Mouse (Mus musculus) intestine, embryonic 15.5 days (tissue): ENCODE data around the gene Ltb4r1. TPM values are rescaled to one million over a fixed set of nuclear protein-coding genes. Genes with fewer than 3 reads are reported as not detected.
"Not testable (repeated sequence)": the region's sequence is repeated elsewhere in the genome, so short reads cannot be mapped to it uniquely, and the experiment has no call there.

Experiments
- ATAC-seq: fragments of 200-750 bp; cut with Nextera tagmentation; 2 replicates; pipeline ENCODE4 v1.8.0; 2017; ENCODE audit warnings: moderate TSS enrichment, moderate library complexity
- H3K27ac ChIP-seq: fragments of 300-500 bp; sonication (generic); 2 replicates; pipeline ENCODE4 v1.5.1; 2015; ENCODE audit warnings: mild to moderate bottlenecking, inconsistent platforms
- H3K27me3 ChIP-seq: fragments of 300-500 bp; sonication (generic); replicated peaks from 2 replicates; pipeline ENCODE4 v1.6.1; 2015; ENCODE audit warnings: inconsistent platforms
- H3K36me3 ChIP-seq: fragments of 300-500 bp; sonication (generic); 2 replicates; pipeline ENCODE4 v1.6.1; 2015; ENCODE audit warnings: inconsistent platforms
- H3K4me1 ChIP-seq: fragments of 300-500 bp; sonication (generic); replicated peaks from 2 replicates; pipeline ENCODE4 v1.6.1; 2015; ENCODE audit warnings: inconsistent platforms
- H3K4me2 ChIP-seq: fragments of 300-500 bp; sonication (generic); replicated peaks from 2 replicates; pipeline ENCODE4 v1.6.1; 2015; ENCODE audit warnings: mild to moderate bottlenecking, inconsistent platforms
- H3K4me3 ChIP-seq: fragments of 300-500 bp; sonication (generic); replicated peaks from 2 replicates; pipeline ENCODE4 v1.5.1; 2015; ENCODE audit warnings: inconsistent platforms
- H3K9ac ChIP-seq: fragments of 300-500 bp; sonication (generic); 2 replicates; pipeline ENCODE4 v1.6.1; 2015; ENCODE audit warnings: inconsistent platforms
- H3K9me3 ChIP-seq: fragments of 300-500 bp; sonication (generic); 2 replicates; pipeline ENCODE4 v1.6.1; 2016; ENCODE audit warnings: inconsistent platforms
- WGBS: fragments of 180-500 bp; shearing (Covaris S2); methylation state at CpG from one replicate; pipeline ENCODE4 v1.1.7; 2015; 5-methylcytosine and 5-hydroxymethylcytosine counted together
- polyA plus RNA-seq: library from polyadenylated mRNA; unstranded; fragments of >200 nt; fragmentation: Nextera tagmentation; extraction: Ambion mirVana; gene quantifications from 2 replicates; pipeline ENCODE4 v1.2.1, GENCODE M21; 2015

Ltb4r1 gene
- polyA plus RNA-seq, 1 experiment from 2014 or later, result 0.93 TPM

DNA sequence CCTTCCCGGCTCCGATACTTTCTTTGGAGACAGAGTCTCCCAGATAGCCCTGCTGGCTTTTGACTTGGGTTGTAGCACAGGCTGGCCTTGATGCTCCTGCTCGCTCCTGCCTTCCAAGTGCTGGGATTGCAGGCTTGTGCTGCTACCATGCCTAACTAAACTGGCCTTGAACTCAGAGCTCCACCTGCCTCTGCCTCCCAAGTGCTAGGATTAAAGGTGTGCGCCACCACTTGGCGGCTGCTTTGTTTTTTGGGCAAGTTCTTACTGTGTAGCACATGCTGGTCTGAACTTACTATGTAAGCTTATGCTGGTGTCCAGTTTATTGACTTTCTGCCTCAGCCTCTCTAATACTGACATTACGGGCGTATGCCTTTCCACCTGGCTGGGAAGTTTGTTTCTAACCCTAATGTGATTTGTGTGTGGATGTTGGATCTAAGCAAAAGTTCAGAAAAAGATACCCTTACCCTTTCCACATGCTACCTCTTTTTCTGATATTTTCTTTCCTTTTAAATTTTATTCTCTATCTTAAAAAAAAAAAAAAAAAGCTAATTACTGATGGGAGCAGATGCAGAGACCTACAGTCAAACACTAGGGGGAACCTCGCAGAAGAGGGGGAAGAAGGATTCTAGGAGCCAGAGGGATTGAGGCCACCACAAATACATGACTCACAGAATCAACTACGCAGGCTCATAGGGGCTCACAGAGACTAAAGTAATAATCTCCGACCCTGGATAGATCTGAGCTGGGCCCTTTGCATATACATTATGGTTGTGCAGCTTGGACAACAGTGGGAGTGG, 18.5 kb upstream of the Ltb4r1 start:
- peaks cover 26% of the 10 kb centered on the region for H3K4me1 ChIP-seq
- no peak for ATAC-seq
- 89% methylated on average over 10 of the region's 10 CpGs for WGBS
- peaks cover 28% of the 10 kb centered on the region for H3K36me3 ChIP-seq
- no peaks in the 10 kb centered on the region for H3K9me3 ChIP-seq
- H3K27ac ChIP-seq, result no peak overlapping the region
- H3K27me3 ChIP-seq, result no peaks in the 10 kb centered on the region
- no peak overlapping the region for H3K4me3 ChIP-seq
- H3K4me2 ChIP-seq, result peak overlapping the region; percentile 89
- no peak overlapping the region for H3K9ac ChIP-seq

DNA sequence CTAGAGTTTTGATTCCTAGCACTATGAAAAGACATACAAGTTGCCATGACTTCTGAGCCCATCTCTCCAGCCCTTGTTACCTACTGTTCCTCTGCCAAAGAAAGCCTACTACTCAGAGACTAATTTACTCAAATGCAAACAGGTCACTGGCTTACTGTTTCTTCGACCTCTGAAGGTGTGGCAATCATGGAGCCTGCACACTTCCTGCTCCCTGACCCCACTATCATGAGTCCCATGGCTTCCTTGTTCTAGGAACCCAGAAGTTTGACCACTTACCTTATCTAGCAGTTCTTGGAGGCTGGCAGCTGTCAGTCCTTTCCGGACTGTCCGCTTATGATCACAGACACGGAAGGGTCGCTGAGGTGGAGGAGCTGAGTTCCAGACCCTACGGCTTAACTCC, 8.2 kb upstream of the Ltb4r1 start:
- H3K4me3 ChIP-seq, result peak overlapping the region; percentile 8; the same call in 1 of the 2 replicates

DNA sequence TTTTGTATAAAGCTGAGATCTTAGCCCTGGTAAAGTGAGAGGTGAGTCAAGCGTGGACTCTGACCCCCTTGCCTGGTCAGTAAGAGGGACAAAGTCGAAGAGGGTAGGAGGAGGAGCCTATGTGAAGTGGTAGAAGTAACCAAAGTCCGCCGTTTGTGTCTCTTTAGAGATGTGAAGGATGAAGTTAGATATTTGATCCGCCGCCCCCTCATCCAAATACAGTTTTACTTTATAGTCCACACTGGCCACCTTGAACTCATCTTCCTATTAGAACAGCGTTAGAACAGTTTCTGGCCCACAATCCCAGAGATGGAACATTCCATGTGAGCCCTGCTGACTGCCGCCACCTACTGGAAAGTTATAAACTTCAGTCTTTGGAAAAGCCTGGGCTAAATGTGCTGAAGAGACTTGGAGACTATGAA, 7.4 kb upstream of the Ltb4r1 start, which contains the start of gene Cideb:
Gene Cideb (minus strand): TSS at position 96 of the 422 bp plus-strand sequence.
- peaks cover 11% of the 10 kb centered on the region for H3K27me3 ChIP-seq
- H3K9me3 ChIP-seq, result no peaks in the 10 kb centered on the region
- ATAC-seq, result peak; percentile 82
- peak within 1 kb of the TSS; percentile 8; the same call in 1 of the 2 replicates for H3K4me3 ChIP-seq
- H3K27ac ChIP-seq, result peak within 1 kb of the TSS; percentile 66
- 14% methylated on average over 8 of the region's 8 CpGs for WGBS
- H3K9ac ChIP-seq, result no peak within 1 kb of the TSS
- peak within 1 kb of the TSS; percentile 44 for H3K4me2 ChIP-seq
- H3K4me1 ChIP-seq, result peaks cover 11% of the 10 kb centered on the region
- H3K36me3 ChIP-seq, result peaks cover 20% of the 10 kb centered on the region

More for the DNA sequence above, 8.2 kb upstream of the Ltb4r1 start:
- WGBS, result 72% methylated on average over 6 of the region's 6 CpGs
- no peaks in the 10 kb centered on the region for H3K9me3 ChIP-seq
- H3K4me2 ChIP-seq, result peak overlapping the region; percentile 44
- H3K36me3 ChIP-seq, result peaks cover 27% of the 10 kb centered on the region
- peaks cover 11% of the 10 kb centered on the region for H3K27me3 ChIP-seq
- H3K4me1 ChIP-seq, result peaks cover 8% of the 10 kb centered on the region
- peak overlapping the region; percentile 66; the same call in 1 of the 2 replicates for H3K27ac ChIP-seq
- H3K9ac ChIP-seq, result no peak overlapping the region
- ATAC-seq, result peak; percentile 31; the same call in 1 of the 2 replicates

DNA sequence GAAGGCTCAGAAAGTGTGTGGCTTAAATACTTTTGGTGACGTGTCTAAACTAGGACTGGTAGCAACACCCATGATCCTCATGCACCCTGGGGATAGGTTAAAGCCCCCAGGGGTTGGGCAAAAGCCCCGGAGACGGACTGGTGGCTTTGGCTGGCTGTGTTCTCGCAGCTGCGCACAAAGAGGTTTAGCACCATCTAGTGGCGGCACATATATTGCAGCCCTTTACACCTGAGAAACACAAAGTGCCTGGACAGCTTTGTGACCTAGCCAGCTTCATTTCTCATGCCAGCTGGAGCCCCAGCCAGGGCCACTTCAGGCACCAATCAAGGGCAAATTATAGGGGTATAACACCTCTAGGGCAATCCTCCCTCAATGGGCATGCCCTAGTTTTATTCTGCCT, 5.6 kb upstream of the Ltb4r1 start:
- H3K9me3 ChIP-seq, H3K27ac ChIP-seq, H3K36me3 ChIP-seq, H3K9ac ChIP-seq: not testable (repeated sequence)
- peak; percentile 2; the same call in 1 of the 2 replicates for ATAC-seq
- 0% methylated on average over 6 of the region's 6 CpGs for WGBS
- H3K4me3 ChIP-seq, result peak overlapping the region; percentile 3; the same call in 1 of the 2 replicates
- peak overlapping the region; percentile 49 for H3K4me2 ChIP-seq
- peaks cover 14% of the 10 kb centered on the region for H3K27me3 ChIP-seq
- peaks cover 11% of the 10 kb centered on the region for H3K4me1 ChIP-seq

DNA sequence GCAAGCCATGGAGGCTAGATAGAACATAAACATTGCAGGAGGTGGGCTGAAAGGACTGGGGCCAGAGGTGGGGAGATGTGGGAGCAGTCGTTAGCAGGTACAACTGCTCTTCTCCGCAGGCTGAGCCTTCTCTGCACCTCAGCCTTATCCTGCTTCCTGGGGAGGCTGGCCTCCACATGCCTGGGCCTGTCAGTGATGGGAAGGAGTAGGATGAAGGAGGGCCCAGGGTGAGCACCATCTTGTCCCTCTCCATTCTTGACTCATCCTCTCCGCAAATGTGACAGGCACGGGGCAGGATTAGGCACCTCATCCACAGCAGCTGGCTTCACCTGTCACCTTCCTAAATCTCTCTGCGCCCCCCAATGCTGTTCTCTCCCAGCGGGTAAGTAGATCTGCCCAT, 4.6 kb upstream of the Ltb4r1 start, which contains the start of gene Ltb4r2:
Gene Ltb4r2 (plus strand): TSS at position 266 of the 400 bp plus-strand sequence.
- peak within 1 kb of the TSS; percentile 74 for H3K9ac ChIP-seq
- 74% methylated on average over 6 of the region's 6 CpGs for WGBS
- H3K4me3 ChIP-seq, result peak within 1 kb of the TSS; percentile 52
- H3K36me3 ChIP-seq, result no peaks in the 10 kb centered on the region
- ATAC-seq, result no peak
- 0 out of 2 replicates have a peak within 1 kb of the TSS, but pooled peaks have one; percentile 48 for H3K27ac ChIP-seq
- no peaks in the 10 kb centered on the region for H3K9me3 ChIP-seq
- H3K4me2 ChIP-seq, result peak within 1 kb of the TSS; percentile 100
- H3K27me3 ChIP-seq, result peaks cover 18% of the 10 kb centered on the region
- peaks cover 11% of the 10 kb centered on the region for H3K4me1 ChIP-seq

DNA sequence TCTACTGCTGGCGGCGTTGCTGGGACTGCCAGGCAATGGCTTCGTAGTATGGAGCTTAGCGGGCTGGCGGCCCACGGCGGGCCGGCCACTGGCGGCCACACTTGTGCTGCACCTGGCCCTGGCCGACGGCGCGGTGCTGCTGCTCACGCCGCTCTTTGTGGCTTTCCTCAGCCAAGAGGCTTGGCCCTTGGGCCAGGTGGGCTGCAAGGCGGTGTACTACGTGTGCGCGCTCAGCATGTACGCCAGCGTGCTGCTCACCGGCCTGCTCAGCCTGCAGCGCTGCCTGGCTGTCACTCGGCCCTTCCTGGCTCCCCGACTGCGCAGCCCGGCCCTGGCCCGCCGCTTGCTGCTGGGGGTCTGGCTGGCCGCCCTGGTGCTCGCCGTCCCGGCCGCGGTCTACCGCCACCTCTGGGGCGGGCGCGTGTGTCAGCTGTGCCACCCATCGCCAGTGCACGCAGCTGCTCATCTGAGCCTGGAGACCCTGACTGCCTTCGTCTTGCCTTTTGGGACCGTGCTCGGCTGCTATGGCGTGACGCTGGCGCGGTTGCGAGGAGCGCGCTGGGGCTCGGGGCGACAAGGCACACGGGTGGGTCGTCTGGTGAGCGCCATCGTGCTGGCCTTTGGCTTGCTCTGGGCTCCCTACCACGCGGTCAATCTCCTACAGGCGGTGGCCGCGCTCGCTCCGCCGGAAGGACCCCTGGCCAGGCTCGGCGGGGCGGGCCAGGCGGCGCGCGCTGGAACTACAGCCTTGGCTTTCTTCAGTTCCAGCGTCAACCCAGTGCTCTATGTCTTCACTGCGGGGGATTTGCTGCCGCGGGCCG, 3.6 kb upstream of the Ltb4r1 start:
- H3K4me2 ChIP-seq, result peak overlapping the region; percentile 100
- ATAC-seq, result peak; percentile 53
- H3K27me3 ChIP-seq, result peaks cover 23% of the 10 kb centered on the region
- H3K9ac ChIP-seq, result peak overlapping the region; percentile 74
- no peaks in the 10 kb centered on the region for H3K9me3 ChIP-seq
- WGBS, result 1% methylated on average over 77 of the region's 77 CpGs
- H3K36me3 ChIP-seq, result no peaks in the 10 kb centered on the region
- peak overlapping the region; percentile 52 for H3K4me3 ChIP-seq
- H3K4me1 ChIP-seq, result peaks cover 11% of the 10 kb centered on the region
- H3K27ac ChIP-seq, result peak overlapping the region; percentile 48

DNA sequence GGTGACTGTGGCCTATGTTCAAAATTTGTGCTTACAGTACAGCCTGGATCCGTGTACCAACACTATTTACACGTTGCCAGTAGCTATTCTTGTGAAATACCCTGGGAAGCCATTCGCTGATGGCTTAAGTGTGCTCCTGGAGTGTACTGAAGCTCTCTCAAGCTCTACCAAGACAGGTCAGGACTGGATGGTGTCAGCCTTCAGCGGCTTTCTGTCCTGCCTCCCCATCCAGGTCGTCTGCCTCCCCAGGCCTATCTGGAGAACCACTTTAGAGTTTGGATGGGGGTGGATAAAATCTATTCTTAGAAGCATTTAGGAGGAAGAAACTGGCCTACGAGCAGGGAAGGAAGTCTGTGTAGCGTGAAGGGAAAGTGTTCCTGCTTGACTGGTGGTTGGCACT, 2.6 kb upstream of the Ltb4r1 start:
- H3K4me3 ChIP-seq, result no peak overlapping the region
- no peaks in the 10 kb centered on the region for H3K36me3 ChIP-seq
- no peak for ATAC-seq
- H3K4me2 ChIP-seq, result peak overlapping the region; percentile 100
- H3K27me3 ChIP-seq, result peaks cover 25% of the 10 kb centered on the region
- 0 out of 2 replicates have a peak overlapping the region, but pooled peaks have one; percentile 74 for H3K9ac ChIP-seq
- H3K9me3 ChIP-seq, result no peaks in the 10 kb centered on the region
- peaks cover 17% of the 10 kb centered on the region for H3K4me1 ChIP-seq
- no peak overlapping the region for H3K27ac ChIP-seq
- 59% methylated on average over 7 of the region's 7 CpGs for WGBS

DNA sequence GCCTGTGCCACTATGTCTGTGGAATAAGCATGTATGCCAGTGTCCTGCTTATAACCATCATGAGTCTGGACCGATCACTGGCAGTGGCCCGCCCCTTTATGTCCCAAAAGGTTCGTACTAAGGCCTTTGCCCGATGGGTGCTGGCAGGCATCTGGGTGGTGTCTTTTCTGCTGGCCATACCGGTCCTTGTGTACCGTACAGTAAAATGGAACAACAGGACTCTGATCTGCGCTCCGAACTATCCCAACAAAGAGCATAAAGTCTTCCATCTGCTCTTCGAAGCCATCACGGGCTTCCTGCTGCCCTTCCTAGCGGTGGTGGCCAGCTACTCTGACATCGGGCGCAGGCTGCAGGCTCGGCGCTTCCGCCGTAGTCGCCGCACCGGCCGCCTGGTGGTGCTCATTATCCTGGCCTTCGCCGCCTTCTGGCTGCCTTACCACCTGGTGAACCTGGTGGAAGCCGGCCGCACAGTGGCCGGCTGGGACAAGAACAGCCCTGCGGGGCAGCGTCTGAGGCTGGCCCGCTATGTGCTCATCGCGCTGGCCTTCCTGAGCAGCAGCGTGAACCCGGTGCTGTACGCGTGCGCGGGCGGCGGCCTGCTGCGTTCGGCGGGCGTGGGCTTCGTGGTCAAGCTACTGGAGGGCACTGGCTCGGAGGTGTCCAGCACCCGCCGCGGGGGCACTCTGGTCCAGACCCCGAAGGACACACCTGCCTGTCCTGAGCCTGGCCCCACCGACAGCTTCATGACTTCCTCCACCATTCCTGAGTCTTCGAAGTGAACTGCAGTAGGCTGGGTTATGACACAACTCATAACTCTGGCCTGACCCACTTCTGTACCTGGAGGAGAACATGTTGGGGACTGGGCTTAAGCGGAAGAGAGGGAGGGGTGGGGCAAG, 2.0 kb downstream of the Ltb4r1 start:
- Histone ChIP-seq H3K4me2 (peak overlapping the region; percentile 93), H3K27me3 (peaks cover 14% of the 10 kb centered on the region), H3K4me3 (peak overlapping the region; percentile 41), H3K27ac (no peak overlapping the region), H3K4me1 (peaks cover 7% of the 10 kb centered on the region; the same call in 1 of the 2 replicates), H3K9me3 (no peaks in the 10 kb centered on the region), H3K9ac (peak overlapping the region; percentile 58), H3K36me3 (no peaks in the 10 kb centered on the region)
- peak; percentile 73 for ATAC-seq
- WGBS, result 12% methylated on average over 52 of the region's 52 CpGs

DNA sequence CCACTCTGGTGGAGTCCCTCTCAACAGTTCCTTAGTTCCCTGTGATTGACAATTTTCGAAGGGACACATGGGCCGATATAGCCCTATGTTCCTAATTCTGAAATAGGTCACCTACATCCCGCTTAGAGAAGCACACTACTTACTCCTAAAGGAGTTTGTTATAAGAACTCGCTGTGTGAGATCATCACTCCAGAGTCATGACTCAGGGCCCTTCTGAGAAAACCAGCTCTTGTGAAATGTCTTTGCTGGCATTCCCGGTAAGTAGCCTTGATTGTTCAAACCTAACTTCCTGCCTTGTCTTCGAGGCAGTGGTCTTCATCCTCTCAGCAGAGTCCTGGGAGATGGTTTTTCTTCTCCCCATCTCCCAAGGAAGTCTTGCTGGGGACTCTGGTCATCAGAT, 2.8 kb downstream of the Ltb4r1 start:
- peak overlapping the region; percentile 93; the same call in 1 of the 2 replicates for H3K4me2 ChIP-seq
- no peaks in the 10 kb centered on the region for H3K9me3 ChIP-seq
- H3K9ac ChIP-seq, result no peak overlapping the region
- H3K4me1 ChIP-seq, result peaks cover 6% of the 10 kb centered on the region; the same call in 1 of the 2 replicates
- H3K27ac ChIP-seq, result no peak overlapping the region
- no peak overlapping the region for H3K4me3 ChIP-seq
- ATAC-seq, result no peak
- H3K27me3 ChIP-seq, result peaks cover 14% of the 10 kb centered on the region
- no peaks in the 10 kb centered on the region for H3K36me3 ChIP-seq
- WGBS, result 84% methylated on average over 6 of the region's 6 CpGs

DNA sequence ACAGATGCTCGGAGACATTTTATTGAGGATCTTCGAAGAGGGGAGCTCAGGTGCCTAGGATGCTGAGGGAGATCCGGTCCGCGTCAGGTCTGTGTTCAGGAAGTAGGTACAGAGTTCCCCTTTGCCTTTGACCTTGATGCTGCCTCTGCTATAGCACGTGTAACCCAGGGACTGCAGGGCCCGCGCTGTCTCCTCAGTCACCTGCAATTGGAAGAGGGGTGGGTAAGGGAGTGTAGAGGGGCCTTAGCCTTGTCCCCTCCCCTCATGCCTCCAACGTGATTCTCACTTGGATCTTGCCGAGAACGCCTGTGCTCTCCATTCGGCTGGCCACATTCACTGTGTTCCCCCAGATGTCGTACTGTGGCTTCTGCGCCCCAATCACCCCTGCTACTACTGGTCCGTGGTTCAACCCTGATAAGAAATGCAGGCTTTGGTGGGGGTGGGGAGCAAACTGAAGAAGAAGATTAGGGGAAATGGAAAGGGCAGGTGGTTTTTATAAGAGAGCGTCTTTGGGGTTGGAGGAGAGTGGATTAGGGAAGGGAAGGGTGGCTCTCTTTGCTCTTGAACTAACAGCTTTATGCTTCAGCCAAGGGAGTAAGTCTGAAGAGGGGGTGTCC, 3.4 kb downstream of the Ltb4r1 start:
- Histone ChIP-seq H3K4me3 (no peak overlapping the region), H3K36me3 (no peaks in the 10 kb centered on the region), H3K27ac (no peak overlapping the region), H3K9ac (no peak overlapping the region), H3K4me2 (no peak overlapping the region), H3K27me3 (peaks cover 13% of the 10 kb centered on the region), H3K4me1 (peaks cover 6% of the 10 kb centered on the region; the same call in 1 of the 2 replicates), H3K9me3 (no peaks in the 10 kb centered on the region)
- WGBS, result 74% methylated on average over 16 of the region's 16 CpGs
- no peak for ATAC-seq

DNA sequence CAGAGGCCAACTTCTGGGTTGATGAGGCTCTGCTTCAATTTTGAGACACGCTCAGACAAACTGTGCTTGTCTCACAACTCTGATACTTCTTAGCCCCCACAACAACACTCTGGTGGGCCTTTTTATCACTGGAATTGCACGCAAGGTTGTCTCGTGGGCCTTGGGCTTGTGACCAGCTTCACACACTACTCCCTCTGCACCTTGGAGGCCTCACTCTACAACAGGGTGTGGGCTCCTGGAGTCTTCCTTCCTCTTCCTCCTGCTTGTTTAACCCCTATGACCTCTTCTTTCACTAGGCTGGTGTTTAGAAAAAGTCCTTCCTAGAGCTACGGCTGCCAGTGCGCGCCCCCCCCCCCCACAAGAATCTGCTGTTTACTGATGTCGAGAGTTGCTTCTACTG, 10.9 kb downstream of the Ltb4r1 start:
- Histone ChIP-seq H3K9me3 (no peaks in the 10 kb centered on the region), H3K36me3 (no peaks in the 10 kb centered on the region), H3K27me3 (no peaks in the 10 kb centered on the region; the same call in 1 of the 2 replicates), H3K9ac (no peak overlapping the region), H3K4me3 (no peak overlapping the region), H3K27ac (0 out of 2 replicates have a peak overlapping the region, but pooled peaks have one; percentile 10), H3K4me1 (peaks cover 9% of the 10 kb centered on the region), H3K4me2 (no peak overlapping the region)
- peak; percentile 30; the same call in 1 of the 2 replicates for ATAC-seq
- 39% methylated on average over 7 of the region's 7 CpGs for WGBS
